Mouse (Mus musculus): ENCODE results near the gene Lrpprc.
"Not testable (repeated sequence)": the region's sequence is repeated elsewhere in the genome, so short reads cannot be mapped to it uniquely, and the experiment has no call there.

Lrpprc gene

DNA sequence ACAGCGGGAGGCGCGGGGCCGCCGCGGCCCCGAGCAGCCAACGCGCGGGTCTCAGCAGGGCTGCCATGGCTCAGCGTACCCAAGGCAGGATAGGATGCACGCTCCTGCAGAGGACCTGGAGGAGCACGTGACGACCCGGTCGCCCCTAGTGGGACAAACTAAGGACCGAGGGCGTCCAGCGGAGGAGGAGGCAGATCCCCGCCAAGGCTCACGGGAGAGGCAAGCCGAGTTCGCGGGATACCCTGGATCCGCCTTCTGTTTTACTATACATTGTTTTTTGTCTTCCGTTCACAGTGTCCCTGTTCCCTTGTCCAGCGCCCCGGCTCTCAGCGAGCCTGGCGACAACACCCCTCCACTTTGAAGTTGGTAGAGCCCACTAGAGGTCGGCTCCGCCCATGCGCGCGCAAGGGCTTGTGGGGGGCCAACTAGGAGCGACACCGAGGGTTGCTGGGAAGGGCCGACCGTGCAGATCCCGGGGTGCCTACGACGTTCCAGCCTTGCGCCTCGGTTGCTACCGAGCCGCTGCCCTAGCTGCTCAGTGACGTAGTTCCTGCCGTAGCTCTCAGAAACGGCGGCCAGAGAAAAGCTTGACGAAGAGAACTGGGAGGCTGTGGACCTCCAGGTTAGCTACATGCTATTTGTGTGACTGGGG lies at the start of gene Lrpprc:
Lrpprc (minus strand) TSS at position 343 of the 652 bp plus-strand sequence.
- in situ Hi-C loops (cut with MboI, MseI) = no loop called here

DNA sequence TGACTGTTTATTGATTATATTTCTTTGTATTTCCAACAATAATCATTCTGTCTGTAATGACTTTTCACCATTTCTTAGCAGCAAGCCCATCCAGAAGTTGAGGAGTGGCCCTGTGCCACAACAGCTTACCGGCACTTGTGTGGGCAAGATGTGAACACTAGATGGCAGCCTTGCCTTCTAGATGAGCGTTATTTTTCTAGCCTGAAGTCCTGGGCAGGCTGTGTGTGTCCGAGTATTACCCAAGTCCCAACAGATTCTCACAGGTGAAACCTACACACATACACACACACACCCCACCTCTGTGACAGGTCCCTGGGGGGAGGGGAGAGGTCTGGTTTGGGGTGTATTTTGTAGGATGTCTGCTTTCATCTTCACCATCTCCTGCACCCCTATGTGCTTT lies 47.2 kb upstream of the Lrpprc start:
- in situ Hi-C loops (cut with MboI, MseI) = loop anchor here (5.0 to 10.0 kb wide), 2 partner anchors 797 to 800 kb away; no protein-coding TSS in a partner anchor

DNA sequence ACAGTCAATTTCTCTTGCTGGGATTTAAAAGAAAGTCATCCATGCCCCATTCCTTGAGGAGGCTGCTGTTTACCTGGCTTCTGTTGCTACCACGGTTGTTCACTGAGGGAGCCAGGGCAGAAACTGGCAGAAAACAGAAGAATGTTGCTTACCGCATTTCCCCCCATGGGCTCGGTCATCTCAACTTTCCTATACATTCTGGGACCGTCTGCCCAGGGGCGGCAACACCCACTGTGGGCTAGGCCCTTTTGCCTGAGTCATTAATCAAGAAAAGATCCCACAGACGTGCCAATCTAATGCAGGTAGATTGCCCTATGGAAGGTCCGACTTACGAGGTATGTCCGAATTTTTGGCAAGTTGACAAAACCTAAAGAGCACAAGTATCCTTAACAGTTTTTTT lies 44.7 kb upstream of the Lrpprc start:
- in situ Hi-C loops (cut with MboI, MseI) = loop anchor here (5.0 to 10.0 kb wide), 2 partner anchors 800 to 802 kb away; no protein-coding TSS in a partner anchor

DNA sequence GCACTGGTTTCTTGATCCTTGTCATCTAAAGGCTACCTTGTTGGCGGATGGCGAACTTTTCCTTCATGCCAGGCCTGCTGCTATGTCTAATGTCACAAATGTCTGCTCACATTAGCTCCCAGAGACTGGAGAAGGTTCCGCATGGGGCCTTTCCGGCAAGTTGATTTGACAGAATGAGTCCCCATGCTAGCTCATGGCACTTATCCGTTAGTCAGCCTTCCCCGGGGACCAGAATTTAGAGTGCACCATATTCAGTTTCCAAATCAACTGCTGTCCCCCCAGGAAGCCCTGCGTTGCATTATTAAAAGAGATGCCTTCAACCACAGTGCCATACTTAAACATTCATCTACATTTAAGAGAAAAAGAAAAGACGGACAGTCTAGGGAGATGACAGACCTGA lies 41.8 kb upstream of the Lrpprc start:
- in situ Hi-C loops (cut with MboI, MseI) = loop anchor here in 1 of 2 experiments (10.0 kb wide), 1 partner anchor 802 kb away; no protein-coding TSS in a partner anchor

DNA sequence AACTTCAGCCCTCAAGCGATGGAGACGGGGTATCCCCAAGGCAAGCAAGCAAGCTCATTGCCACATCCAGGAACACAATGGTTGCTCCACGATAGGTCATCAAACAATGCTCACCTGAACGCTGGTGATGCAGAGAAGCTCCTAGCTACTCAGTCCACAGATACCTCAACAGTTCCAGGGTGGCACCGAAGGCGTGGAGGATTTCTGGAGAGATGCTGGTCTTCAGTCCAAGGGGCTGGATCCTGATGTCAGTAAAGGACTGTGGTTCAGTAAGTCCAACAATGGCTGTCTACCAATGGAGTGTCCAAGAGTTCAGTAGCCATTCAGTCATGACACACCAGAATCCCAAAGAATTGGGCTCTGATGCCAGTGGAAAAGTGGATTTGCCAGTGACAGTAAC lies 37.7 kb upstream of the Lrpprc start:
- in situ Hi-C loops (cut with MboI, MseI) = no loop called here

DNA sequence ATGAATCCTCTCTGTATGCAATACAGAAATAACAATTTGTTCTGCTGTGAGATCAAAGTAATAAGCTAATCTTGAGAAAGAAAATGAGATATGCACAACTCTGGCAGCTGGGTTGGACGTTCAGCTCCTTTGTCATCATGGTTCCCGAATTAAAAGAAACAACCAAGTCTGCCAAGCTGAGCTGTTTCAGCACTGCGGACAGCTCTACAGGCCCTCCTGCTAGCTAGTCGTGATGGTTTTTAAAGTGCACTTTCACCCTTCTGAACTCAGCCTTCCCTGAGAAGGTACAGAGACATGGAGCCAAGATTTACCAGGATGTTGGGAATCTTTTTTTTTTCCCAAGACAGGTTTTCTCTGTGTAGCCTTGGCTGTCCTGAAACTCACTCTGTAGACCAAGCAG lies 30.0 kb upstream of the Lrpprc start:
- in situ Hi-C loops (cut with MboI, MseI) = no loop called here

DNA sequence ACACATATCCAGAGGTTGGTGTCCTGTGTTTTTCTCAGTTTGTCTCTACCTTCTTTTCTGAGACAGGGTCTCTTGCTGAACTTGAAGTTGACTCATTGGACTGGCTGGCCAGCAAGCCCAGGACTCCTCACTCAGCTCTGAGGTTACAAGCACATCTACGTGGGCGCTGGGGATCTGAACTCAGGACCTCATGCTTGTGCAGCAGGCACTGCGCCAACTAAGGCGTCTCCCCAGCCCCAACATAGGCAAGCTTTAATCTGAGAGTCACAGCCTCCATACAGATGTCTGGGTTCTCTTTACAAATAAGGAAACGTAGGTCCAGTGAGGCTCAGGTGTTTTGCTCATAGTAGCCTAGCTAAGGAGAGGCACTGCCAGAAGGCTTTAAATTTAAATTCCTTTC lies 27.8 kb upstream of the Lrpprc start:
- in situ Hi-C loops (cut with MboI, MseI) = no loop called here

DNA sequence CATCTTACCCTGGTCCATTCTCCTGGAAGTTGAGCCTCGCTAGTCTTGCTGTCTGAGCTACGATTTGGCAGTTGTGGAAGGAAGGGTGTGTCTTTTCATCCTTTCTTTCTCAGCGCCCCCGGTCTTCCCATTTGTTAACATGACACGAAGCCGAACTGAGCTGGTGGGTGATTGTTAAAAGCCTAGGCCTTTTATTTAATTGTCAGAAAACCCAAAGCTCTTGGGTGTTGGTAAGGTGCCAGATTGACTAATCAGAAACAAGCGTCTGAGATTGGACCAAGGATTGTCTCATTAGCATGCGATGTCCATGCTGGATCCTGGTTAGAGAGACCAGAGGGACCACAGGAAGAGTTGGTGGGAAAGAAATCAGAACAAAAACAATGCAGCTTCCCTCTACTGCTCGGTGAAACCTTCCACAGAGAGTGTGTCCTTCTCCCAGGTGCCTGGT lies 25.4 kb upstream of the Lrpprc start:
- in situ Hi-C loops (cut with MboI, MseI) = no loop called here

DNA sequence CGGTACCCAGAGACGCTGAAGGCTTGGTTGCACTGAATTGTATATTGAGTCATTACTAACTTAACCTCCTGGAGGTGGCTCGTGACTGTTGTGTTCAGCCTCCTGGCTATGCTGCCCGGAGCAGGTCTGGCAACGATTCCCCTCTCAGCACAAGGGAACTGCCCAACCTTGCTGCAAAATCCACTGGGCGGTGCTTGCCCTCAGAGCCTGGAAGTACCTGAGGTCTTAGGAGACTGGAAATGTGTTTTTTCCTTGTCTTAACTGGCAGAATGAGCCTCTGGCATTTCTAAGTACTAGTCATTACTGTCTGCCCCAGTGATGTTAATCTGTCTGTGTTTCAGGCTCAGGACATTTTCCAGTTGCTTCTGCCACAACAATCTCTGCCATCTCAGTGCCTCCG lies 24.3 kb upstream of the Lrpprc start:
- in situ Hi-C loops (cut with MboI, MseI) = no loop called here

DNA sequence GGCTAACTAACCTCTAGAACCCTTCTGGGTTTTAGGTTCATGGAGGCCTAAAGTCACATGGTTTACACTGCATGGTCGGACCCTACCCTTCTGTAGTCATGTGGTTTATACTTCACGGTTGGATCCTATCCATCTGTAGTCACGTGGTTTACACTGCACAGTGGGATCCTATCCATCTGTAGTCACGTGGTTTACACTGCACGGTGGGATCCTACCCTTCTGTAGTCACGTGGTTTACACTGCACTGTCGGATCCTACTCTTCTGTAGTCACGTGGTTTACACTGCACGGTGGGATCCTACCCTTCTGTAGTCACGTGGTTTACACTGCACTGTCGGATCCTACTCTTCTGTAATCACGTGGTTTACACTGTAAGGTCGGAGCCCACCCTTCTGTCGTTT lies 23.6 kb upstream of the Lrpprc start:
- in situ Hi-C loops (cut with MboI, MseI) = not testable (repeated sequence)

DNA sequence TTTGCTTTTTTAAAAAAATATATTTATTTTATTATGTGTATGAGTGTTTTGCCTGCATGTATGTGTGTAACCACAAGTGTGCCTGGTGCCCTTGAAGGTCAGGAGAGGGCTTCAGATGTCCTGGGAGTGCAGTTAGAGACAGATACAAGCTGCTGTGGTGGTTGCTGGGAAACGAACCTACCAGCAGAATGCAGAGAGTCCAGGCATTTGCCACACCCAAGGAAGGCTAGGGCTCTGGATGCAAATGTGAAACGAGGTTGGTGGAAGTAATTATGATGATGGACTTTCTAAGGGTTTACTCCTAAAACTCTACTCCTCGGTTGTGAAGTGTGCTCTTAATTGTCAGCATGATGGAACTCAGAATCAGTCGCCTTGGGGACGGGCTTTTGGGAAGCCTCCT lies 1.4 kb upstream of the Lrpprc start:
- in situ Hi-C loops (cut with MboI, MseI) = no loop called here

DNA sequence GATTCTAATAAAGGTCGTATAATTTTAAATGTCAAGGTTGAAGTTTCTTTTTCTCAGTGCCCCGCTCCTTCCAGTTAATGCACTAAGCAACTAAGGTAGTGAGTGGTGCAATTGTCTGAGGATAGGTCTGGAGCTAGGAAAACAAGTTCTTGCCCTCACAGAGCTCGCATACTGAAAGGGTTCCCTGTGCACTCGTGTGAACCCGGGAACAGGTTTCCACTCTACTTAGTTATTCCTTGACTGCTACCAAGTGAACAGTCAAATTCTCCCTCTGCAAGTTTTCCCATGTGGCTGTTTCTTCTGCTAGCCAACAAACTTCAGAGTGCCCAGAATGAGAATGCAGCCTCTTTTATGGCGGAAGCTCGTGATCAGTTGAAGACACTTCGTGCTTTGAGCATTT lies 567 bp upstream of the Lrpprc start:
- in situ Hi-C loops (cut with MboI, MseI) = no loop called here

DNA sequence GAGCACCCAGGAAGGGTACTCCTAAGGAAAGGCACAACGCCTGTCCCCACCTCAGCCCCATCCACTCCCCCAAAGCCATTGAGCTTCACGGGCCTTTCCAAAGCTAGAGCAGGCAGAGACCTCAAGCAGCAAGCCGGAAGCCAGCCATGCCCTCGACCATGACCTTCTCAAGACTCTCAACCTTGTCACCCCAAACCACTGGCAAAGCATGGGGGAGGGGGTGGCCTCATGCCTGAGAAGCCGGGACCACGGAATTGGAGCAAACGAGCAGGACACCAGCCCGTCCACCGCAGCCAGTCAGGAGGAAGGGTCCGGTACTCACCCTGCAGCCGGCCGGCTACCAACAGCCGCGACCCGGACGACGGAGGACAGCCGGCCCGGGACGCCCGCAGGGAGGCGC lies 546 bp downstream of the Lrpprc start:
- in situ Hi-C loops (cut with MboI, MseI) = no loop called here

DNA sequence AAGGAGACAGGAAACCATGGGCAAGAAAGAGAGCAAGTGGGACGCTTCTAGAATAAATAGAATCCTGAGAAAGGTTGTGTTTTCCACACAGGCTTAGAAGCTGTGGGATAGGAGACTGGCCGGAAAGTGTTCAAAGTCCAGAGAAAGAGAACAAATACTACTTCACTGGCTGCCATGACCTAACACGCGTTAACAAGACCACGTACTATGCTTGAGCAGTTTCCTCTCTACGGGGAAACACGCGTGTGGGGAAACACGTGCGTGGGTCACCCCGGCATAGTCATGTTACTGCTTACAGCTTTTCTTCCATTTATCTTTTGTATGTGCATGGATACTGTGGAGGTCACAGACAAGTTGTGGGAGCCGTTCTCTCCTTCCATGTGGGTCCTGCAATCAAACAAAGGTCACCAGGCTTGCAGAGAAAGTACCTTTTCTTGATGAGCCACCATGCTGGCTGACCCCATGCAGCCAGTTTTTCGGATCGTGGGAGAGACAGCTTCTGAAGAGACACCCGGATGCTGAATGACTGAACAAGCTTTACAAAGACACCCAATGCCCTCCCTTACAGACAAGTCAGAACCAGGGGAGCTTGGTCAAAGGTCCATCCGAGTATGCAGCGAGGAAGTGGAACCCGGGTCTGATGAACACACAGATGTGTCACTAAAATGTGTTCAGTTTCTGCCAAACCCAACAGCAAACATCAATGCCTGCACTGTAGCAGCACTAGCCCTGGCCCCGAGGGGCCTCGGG lies 2.0 kb downstream of the Lrpprc start:
- in situ Hi-C loops (cut with MboI, MseI) = no loop called here

DNA sequence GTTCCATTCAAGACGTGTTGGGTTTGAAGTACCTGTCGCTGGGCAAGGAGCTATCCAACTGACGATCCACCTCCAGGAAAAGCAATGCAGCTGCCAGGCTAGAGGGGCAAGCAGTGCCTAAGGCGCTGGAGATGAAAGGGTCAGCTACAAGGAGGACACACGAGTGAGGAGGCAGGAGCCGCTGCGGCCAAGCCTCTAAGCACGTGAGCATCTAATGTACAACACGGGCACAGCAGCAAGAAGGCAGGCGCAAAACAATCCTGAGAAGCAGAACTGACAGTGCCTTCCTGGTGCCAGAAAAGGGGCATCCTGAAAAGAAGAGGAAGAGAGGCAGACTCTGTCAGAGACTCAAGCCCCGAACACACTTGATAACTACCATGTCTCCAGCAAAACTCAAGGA lies 3.1 kb downstream of the Lrpprc start:
- in situ Hi-C loops (cut with MboI, MseI) = no loop called here

DNA sequence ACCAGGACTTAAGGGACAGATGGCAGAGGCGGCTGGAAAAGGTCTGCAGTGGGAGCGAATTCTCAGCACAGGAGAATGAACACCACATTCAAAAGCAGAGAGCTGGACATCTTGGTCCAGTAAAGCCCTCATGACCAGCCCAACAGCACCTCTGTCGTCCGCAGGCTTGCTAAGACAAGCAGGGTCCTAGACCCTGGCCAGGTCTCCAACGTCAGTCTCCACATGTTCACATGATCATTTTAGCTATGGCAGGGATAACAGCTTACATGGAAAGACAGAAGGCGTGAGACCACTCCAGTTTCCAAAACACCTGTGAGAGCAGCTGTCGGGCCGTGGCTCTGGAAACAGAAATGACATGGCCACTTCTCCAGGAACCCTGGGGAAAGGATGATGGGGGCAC lies 3.7 kb downstream of the Lrpprc start:
- in situ Hi-C loops (cut with MboI, MseI) = no loop called here

DNA sequence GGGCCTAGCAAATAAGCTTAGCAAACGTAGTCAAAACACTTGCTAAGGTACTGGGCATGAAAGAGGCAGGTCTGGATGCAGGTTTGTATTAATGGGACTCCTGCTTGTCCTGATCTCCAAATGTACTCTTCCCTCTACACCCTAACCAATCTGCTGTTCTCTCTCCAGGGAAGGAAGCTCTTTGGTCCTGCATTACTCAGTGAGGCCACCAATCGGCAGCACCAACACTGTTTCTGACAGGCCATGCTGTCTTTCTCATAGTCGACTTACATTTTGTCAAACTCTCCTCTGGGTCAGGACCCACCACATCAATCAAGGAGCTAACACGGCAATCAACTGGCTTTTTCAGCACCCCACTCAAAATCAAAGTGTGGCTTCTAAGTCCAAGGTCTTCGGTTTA lies 5.4 kb downstream of the Lrpprc start:
- in situ Hi-C loops (cut with MboI, MseI) = no loop called here

DNA sequence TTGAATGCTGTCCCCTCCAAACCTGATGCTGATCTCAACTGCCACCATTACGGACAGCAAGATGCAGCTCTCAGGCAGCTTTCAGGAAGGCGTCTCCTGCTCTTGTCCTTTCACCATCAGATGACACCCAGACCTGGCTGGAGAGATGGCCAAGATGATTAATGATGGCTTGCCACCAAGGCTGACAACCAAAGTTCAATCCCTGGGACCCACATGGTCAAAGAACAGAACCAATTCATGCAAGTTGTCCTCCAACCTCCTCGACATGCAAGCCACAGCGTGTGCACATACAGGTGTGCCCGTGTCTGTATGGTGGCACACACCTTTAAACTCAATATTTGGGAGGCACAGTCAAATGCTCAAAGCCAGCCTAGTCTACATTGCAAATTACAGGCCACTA lies 7.1 kb downstream of the Lrpprc start:
- in situ Hi-C loops (cut with MboI, MseI) = no loop called here

DNA sequence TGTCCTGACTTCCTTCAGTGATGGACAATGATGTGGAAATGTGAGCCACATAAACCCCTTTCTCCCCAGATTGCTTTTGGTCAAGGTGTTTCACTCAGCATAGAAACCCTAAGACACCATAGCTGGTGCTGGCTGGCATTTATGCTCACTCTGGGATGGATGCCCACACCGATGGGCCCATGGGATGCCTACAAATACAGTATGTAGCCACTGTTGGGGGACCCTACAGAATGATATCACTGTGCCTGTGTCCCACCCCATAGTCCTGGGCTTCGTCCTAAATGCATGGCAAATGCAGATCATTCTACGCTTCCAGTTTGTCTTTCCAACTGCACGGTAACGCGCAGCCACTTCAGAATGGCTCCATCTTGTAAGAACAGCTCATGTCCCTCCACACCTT lies 10.3 kb downstream of the Lrpprc start:
- in situ Hi-C loops (cut with MboI, MseI) = no loop called here

DNA sequence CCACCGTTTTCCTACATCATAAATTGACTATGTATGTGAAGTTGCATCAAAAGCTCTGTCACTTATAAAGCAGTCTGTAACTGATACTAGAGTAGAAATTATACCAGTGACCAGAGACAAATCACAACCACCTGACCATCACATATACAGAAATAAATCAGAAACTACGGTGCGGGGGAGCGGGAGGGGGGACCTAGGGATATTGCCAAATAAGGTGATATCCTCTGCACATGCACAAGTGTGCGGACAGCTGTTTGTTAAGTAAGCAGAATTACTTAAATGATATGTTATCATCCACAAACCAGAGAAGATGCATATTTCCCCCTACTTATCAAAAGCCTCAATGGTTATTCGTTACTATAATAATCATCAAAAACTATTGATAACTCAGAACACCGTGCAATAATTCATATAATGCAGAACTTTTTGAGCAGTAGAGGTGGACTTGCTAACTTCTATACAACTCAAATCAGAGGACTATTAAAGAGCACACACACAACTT lies 12.1 kb downstream of the Lrpprc start:
- in situ Hi-C loops (cut with MboI, MseI) = no loop called here

DNA sequence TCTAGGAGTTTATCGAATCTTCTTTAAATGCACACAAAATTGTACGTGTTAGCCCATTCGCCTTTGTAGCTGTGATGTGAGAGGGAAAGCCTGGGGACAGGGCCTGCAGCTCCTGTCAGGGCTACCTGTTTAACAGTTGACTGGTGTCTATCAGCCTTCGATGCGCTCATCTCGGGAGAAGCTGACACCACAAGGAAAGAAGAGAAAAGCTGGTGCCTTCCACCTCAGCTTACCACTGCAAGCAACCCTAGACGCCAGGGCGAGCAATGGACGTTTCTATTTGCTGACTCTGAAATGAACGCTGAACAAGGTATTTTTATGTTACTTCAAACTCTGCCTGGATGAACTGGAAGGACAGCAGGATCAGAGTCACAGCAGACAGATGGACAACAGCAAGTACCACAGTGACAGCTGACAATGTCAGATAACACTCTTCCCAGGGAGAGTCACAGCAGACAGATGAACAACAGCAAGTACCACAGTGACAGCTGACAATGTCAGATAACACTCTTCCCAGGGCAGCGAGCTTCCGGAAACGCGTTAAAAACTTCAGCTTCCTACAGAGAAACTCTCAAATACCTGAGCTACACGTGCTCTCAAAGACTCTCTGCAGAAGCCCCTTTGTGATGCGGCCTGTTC lies 14.1 kb downstream of the Lrpprc start:
- in situ Hi-C loops (cut with MboI, MseI) = no loop called here

DNA sequence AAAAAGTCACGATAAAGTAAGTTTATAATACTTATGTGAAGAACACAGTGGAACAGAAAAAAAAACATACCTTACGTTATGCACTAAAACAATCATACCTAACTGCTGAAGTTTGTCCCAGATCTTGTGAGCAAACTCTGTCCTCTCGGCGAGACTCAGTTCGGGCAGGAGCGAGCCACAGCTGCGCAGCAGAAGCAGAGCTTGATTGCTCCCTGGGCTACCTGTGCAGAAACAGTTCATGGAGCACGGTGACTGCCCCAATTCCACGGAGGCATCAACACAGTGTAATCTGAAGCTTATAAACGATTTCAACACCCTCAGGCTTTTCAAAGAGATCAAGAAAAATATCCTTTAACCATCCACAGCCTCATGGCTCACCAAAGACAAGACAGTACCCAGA lies 15.3 kb downstream of the Lrpprc start:
- in situ Hi-C loops (cut with MboI, MseI) = no loop called here

DNA sequence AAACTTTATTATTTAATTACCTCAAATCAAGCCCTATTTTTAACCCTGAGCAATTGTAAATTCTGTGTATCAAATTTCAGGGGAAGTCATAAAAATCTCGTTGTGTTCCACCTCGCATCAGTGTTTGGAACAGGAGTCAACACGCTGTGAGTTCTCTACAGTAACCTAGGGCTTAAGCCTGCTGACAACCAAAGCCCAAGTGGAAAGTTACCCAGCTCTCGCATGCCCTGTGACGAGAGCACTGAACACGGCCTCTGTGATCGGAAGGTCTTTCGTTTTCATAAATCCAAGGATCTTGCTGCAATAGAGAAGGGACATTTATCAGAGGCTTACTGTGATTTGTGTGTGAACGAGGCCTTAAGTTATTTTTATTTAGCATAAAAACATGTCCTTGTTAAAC lies 18.7 kb downstream of the Lrpprc start:
- in situ Hi-C loops (cut with MboI, MseI) = no loop called here
